Mouse (Mus musculus) left cerebral cortex, postnatal 25 days (tissue): ENCODE results near the gene Zfp609. TPM values are rescaled to one million over a fixed set of nuclear protein-coding genes. Genes with fewer than 3 reads are reported as not detected.
"Not testable (repeated sequence)": the region's sequence is repeated elsewhere in the genome, so short reads cannot be mapped to it uniquely, and the experiment has no call there.

Source experiments
- DNase-seq, 2 experiments: peaks; one replicate each; pipeline ENCODE4 v3.0.0; 2022; ENCODE audit warnings: low spot score in 2 of 2, mixed read lengths in 1 of 2
- intact Hi-C: fragments of 180-260 bp; cut with DNase I; formaldehyde crosslinking; loops from one replicate; pipeline ENCODE4 v1.15.1; 2025
- total RNA-seq, 2 experiments: library from RNA; stranded (reverse); gene quantifications; 2 replicates each; pipeline ENCODE4 v1.2.3; 2021

The Zfp609 gene
- total RNA-seq, 2 experiments from 2014 or later = 42.3 to 48.5 TPM

DNA sequence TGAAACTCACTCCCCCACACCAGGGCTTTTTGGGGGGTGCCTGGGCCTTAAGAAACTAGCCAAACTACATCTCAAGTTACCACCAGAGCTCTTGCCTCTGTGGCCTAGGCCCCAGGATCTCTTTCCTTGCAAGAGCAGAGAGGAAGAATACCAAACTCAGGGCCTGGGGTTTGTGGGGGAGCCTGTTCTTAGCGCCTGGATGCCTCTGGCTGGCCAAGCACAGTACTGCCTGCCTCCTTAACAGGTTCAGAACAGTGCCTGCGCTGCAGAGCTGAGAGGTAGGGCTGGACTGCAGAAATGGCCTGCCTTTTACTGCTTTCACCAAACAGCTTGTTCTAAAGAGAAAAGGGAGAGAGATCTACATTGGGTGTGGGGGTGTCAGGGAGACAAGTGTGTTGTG lies 137.5 kb downstream of the Zfp609 start:
- DNase-seq, intact Hi-C loops: not testable (repeated sequence)

DNA sequence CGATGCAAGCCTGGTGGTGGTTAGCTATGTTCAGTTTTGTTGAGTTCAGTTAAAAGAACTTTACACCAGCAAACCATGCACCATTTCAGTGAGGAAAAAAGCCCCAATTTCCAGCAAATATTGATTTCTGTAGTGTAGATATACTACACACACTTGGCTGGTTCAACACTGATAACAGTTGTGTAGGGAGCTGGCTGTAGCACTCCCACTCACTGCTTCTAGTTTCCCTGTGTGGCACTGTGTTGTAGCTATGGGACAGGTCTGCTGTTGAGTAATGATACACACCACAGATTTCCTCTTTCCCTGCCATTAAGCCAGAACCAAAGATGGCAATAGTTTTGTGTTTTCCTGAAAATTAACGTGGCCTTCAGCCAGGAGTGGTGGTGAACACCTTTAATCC lies 142.7 kb downstream of the Zfp609 start:
- intact Hi-C loops = no loop called here
- no peak for DNase-seq

DNA sequence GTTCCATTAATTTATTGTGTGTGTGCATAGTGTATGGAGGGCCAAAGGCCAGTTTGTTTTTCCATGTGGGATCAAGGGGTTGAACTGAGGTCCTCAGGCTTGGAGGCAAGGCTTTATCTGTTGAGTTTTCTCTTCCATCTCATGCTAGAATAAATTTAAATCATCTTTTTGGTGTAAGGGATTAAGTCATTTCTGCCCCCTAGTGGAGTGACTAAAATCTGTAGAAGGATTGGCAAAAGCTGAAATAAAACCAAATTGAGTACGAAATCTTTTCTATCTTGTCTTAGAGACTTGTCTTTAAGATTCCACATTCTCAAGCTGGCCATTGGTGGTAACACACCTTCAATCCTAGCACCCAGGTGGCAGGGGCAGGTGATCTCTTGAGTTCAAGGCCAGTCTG lies 144.4 kb downstream of the Zfp609 start:
- DNase-seq = peak in 1 of 2 experiments; percentile 41

DNA sequence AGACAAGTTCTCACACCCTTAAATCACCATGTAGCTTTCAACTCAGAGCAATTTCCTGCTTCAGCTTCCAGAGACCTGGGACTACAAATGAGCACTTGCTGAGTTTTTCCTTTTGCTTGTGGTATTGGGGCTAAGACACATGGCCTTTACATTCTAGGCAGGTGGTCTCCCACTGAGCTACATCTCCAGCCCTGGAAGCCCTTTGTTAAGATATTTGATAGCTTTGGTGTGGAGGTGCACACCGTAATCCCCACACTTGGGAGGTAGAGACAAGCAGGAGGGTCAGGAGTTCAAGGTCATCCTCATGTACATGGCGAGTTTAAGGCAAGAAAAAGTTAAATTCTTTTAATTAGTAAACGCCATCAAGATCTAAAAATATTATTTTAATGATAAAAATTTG lies 145.2 kb downstream of the Zfp609 start:
- DNase-seq = no peak
- intact Hi-C loops = no loop called here

More for the DNA sequence above, 144.4 kb downstream of the Zfp609 start:
- intact Hi-C loops = no loop called here

DNA sequence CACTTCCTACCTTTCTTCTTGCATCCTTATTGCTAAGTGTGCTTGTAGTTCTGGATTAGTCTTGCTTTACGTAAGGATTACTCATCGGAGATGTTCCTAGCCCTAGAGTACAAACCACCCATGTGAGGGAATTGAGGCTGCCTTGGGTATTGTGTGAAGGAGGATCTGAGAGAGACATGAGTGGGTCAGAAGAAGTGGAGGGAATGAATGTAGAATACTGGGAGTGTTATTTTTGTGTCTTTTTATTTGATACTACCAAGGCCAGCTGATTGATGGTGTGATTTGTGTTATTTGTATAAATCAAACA lies 145.8 kb downstream of the Zfp609 start:
- DNase-seq = peak in 1 of 2 experiments; percentile 74

DNA sequence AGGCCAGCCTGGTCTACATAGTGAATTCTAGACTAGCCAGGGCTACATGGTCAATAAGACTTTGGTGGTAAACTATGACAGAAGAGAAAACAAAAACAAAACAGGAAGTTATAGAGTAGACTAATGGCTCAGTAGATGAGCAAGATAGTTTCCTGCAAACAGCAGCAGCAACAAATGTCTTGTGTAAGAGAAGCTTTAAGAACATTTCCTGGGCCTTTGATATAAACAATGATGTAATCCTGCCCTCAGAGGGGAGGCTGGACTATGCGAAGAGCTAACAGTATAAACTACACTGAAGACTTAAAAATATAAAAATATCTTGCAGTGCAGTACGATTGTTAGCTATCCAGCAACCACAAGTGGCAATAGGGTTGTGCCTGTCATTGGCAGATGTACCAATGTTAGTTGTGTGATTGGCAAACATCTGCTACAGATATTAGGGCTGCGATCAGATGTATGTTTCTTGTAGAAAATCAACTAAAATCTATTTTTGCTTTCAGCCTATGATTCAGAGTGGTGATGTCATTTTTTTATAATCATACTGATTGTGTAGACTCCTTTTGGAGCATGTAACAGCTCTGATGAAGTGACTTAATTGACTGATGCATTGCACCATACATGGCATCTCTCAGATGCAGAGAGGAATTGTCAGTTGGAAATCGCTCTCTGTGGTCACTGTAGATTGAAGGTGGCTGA lies 146.3 kb downstream of the Zfp609 start:
- DNase-seq = no peak
- intact Hi-C loops = no loop called here

More for the DNA sequence above, 145.8 kb downstream of the Zfp609 start:
- intact Hi-C loops = no loop called here

DNA sequence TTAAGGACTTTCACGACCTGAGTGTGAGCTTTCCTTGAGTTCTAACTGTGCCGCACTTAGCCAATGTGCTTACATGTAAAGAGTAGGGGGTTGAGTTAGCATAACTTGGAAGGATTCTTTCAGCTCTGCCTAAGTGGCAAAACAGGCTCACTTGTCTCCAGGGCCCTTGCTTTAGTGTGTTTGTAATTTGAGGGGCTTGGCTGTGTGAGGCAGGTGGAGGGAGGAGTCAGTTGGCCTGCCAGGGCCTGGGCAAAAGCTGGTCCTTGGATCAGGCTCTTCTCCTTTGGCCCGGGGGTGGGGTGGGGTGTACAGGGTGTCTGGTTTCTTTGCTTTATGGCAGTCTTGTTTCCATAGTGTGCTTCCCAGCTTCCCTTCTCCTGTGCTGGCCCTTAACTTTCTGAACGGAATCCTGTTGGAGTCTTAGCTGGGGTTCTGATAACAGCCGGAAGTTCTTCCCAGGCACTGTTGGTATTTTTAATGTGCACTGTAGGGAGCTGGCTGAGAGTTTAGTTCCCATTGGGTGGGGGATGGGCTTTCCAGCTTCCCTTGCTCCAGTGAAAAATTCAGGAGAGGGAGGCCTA lies 148.1 kb downstream of the Zfp609 start:
- DNase-seq = peak in 1 of 2 experiments; percentile 49
- intact Hi-C loops = no loop called here

DNA sequence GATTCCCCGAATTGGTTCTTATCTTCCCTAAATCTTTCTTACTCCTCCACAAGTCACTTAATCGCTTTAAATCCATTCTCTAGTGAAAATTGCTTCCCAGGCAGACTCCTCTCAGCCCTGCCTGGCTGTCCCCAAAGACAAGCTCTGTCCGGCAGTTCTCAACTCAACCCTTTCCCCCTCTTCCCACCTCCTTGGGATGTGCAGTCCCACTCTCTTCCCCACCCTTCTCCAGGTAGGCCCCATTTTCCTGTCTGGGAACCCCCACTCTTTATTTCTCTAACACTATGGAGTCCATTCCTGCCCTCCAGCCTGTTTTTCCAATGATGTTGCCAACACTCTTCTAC lies 150.3 kb downstream of the Zfp609 start:
- no peak for DNase-seq
- intact Hi-C loops = no loop called here

DNA sequence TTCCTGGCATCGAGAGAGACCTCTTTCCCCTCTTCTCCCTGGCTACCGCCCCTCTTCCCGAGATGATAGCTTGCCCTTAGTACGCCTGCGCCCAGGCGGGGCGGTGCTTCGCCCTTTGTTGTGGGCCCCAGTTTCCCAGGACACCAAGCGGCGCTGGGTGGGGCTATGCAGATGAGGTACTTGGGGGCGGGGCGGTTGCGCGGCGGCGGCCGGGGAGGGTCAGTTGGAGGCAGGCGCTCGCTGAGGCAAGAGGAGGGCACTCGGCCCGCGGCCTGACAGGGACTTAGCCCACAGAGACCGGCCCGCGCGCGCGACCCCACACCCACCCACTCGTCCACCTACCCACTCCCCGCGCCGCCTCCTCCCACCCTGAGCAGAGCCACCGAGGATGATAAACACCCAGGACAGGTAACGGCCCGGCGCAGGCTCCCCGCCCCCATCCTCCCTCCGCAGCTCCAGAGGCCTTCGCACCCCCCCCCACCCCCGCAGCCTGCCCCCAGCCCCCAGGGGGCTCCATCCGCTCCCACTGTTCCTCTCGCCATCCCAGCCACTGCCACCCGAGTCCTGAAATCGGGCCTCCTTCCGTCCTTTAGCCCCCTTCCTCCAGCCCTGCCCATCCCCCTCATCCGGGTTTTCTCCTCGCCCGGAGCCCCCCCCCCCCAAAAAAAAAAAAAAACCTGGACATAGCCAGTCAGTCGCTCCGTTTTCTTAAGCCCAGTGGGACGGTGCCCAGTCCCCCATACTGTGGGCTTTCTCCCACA lies 150.8 kb downstream of the Zfp609 start:
- peak; percentile 94 to 98 for DNase-seq
- intact Hi-C loops = no loop called here

DNA sequence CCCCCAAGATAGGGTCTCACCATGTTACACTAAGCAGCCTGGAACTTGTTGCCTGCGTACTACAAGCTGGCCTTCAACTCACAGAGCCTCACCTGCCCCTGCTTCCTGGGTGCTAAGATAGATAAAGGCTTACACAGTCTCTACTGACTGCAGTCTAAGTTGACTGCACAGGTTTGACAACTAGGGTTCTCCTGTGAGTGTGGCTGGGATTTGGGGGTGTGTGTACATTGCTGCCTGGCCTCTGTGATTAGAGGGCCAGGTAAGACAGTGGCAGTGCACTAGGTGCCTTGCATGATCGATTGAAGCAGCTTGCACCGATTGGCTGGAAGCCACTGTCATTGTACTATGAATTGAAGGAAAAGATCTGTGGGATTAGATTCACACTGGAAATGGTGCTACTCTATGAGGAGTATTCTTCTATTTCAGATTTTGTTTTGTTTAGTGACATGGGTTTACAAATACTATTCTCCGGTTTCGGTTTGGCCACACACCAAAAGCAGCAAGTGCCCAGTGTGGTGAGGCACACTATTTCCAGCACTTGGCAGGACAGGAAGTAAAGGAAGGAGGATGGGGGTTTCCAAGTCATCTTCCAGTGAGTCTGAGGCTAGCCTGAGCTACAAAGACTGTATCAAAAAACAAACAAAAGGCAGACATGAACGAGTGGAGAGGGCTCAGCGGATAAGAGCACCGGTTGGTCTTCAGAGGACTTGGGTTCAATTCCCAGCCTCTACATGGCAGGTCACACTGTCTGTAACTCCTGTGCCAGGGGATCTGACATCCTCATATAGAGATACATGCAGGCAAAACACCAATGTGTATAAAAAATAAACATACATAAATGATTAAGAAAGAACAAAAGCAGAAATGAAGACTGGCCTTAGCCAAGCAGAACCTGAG lies 151.7 kb downstream of the Zfp609 start:
- intact Hi-C loops = no loop called here
- no peak for DNase-seq

DNA sequence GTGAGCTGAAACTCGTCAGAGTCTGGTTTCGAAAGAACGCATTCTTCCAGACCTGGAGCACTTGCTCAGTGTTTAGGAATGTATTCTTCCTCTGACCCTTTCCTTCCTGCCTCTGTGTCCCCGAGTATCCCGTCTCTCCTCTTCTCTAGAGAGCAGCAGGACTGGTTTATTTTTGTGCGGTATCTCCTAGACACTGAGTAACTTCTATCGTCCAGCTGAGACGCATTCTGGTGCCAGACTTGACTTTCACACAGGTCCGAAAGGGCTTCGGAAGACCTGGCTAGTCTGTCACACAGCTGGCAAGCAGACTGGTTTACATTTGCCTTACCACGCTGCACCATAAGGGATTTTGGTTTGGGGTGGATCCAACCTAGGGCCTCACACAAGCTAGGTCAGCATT lies 154.4 kb downstream of the Zfp609 start:
- no peak for DNase-seq
- intact Hi-C loops = no loop called here

DNA sequence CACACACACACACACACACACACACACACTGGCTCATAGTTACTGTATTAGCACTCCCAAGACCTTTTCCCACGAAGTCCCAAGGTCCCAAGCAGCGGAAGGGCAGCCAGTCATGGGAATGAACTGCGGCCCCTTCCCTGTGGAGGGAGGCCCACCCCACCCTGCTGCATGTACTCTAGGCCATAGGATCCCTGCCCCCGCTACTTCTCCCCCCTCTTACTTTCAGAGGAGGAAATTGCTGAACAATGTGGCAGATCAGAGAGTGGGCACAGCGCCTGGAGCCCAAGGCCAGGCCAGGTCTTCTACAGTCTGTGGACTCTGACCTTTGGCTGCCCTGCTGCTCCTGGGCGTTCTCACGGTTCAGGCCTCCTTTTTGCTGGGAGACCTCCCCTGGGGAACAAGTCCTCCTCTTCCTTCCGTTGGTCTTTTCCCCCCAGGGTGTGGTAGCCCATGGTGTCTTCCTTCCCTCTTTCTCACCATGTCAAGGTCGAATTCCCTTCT lies 155.9 kb downstream of the Zfp609 start:
- intact Hi-C loops = no loop called here
- DNase-seq = no peak

DNA sequence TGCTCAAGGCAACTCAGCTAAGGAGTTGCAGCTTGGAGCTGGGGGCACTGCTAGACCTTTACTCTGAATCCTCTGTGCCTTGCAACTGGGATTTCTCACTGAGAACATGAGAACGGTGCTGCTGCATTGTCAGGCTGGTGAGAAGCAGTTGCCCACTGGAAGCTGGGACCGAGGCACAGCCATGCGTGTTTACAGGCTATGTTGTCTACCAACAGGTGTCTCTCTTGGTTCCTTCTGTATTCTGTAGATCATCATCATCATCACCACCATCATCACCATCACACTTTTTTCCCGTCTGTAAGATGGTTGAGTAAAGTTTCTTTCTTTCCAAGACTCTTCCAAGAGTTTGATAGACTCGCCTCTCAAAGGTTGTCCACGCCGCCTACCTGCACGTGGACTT lies 159.7 kb downstream of the Zfp609 start, which contains the start of gene Oaz2:
TSS of gene Oaz2 (plus strand) at position 301 of the 400 bp plus-strand sequence.
- intact Hi-C loops = no loop called here
- DNase-seq = no peak

DNA sequence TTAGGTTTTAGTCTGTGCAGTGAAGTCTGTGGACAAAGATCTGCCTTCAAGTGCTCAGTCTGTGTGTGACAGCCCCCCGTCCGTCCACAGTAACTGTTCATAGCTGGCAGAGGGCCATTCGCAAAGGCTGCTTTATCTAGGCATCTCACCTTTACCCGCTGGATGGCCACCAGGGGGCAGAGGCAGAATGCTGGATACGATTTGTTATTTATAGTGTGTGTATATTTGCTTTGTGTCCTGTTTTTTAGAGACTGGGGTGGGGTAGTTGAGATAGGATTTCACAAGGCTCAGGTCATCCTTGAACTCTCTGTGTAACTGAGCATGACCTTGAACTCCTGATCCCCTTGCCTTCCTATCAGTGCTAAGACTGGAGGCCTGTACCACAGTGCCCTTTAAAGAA lies 161.3 kb downstream of the Zfp609 start:
- DNase-seq = peak; percentile 40 to 47
- intact Hi-C loops = no loop called here

DNA sequence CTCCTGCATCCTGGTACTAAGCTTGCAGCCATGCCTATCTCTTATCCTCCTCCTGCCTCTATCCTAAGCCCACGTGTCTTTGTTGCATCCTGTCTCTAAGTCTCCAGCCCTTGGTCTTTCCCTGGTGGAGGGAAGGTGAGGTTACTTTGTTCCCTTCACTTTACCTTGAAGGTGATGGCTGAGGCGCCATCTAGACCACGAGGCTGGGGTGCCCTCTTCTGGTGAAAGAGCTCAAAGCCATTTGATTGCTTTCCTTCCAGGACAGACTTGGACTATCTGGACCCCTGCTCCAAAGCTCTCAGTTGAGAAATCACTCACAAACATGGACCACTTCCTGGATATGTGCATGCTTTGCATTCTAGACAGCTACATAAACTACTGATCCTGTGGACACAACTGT lies 163.2 kb downstream of the Zfp609 start:
- peak; percentile 64 for DNase-seq
- intact Hi-C loops = loop anchor here (1.0 kb wide), 1 partner anchor 59 kb away; no protein-coding TSS in a partner anchor

DNA sequence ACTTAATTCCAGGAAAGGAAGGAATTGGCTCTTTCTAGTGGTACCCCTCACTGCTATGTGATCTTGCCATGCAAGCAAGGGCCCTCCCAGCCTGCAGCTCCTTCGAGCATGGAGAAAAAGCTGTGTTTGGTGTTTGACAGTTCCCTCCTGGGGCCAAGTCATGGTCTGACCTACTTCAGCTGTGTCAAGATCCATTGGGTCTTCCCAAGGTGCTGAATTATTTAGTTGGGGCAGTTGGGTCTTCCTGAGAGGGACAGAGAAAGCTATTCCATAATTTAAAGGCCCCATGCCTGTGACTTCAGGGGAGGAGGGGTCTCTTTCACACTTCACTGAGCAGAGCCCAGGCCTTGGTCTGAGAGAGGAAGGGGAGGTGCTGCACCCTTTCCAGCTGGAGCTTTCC lies 165.9 kb downstream of the Zfp609 start:
- intact Hi-C loops = no loop called here

DNA sequence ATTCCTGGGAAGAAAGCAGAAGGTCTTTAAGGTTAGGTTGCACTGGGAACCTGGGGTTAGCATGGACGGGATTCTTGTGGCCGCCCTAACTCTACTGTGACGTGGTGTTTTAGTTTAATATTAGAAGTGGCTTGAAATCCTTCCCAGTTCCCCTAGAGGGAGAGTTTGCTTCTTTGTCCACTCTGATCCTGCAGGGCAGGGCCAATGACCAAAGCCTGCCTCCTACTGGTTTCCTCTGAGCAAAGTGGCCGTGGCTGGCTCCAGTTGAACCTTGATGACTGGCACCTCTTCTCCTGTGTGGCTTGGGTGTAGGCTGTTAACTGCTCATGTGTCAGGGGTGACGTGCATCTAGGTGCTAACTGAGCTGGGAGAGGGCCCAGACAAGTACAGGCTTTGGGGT lies 166.3 kb downstream of the Zfp609 start:
- DNase-seq = no peak
- intact Hi-C loops = no loop called here

More for the DNA sequence above, 165.9 kb downstream of the Zfp609 start:
- DNase-seq = no peak

DNA sequence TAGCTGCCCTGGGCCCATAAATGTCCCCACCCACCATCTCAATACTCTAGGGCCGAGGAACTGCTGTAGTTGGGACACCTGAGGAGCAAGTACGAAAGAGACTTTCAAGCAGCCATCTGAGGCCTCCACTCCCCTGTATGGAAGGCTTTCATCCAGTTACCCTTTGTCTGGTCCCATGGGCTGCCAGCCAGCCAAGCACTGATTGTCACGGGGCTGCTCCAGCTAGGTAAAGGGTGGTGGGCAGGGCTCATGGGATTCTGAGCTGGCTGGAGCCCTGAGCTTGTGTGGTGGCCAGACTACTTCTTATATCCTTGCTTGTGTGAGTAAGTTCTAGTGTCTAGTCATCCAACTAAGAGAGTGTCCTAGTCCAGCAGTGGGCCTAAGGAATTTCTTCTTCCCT lies 170.1 kb downstream of the Zfp609 start:
- intact Hi-C loops = no loop called here

DNA sequence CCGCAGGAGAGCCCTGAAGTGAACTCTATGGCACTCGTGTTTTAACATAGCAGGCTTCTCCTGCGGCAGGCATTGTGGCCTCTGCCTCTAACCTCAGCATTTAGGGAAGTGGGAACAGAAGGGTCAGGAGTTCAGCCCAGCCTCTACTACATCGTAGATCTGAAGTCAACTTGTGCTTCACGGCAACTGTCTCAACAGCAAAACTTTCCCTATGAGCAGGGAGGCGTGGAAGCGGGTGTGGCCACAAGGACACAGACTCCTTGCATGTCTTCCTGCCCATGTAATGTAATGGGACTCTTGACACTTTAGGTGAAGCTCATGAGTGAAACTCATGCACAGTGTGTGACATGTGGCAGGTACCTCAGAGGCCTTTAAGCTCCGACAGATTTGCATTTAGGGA lies 171.8 kb downstream of the Zfp609 start:
- no peak for DNase-seq
- intact Hi-C loops = no loop called here

More for the DNA sequence above, 170.1 kb downstream of the Zfp609 start:
- no peak for DNase-seq
